Mouse (Mus musculus) cerebellum, adult 11 months (tissue): ENCODE results near the gene Gfm1.

ENCODE experiments used
- DNase-seq: peaks from one replicate; pipeline ENCODE4 v3.0.0; 2022

Gfm1 gene

DNA sequence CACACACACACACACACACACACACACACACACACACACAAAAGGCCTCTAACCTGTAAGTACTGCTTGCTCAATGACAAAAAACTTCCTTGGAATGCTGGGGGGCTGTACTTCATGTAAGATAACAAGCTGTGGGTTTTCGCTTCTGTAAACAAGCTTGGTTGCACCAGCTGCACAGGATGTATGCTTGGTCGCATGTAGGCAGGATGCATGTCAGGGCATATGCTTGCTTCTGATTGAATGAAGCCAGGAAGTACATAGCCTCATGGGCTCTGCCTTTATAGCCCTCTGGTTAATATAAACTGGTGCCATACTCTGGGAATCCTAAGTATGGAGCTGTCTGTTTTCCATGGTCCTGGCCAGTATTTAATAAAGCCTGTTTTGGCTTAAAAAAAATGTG lies 68.1 kb downstream of the Gfm1 start:
- no peak for DNase-seq

GRCm38 (mm10) chr3:67498773-67499405 lies 69.0 kb downstream of the Gfm1 start:
- DNase-seq, result no peak

DNA sequence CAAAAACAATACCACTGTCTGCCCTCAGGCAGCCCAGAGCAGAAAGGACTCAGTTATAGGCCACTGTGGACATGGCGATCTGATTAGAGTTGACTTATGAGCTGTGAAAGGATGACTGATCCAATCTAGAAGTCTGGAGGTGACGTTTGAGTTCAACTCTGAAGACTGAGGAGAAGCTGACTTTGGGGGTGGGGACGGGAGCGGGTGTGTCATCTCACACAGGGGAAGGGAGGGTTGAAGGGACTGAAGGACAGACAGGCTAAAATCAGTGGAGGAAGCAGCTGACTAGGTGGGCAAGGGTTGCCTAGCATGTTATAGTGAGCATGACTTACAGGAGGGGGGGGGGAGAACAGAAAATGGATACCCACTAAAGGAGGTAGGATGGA lies 69.5 kb downstream of the Gfm1 start:
- DNase-seq, result no peak

DNA sequence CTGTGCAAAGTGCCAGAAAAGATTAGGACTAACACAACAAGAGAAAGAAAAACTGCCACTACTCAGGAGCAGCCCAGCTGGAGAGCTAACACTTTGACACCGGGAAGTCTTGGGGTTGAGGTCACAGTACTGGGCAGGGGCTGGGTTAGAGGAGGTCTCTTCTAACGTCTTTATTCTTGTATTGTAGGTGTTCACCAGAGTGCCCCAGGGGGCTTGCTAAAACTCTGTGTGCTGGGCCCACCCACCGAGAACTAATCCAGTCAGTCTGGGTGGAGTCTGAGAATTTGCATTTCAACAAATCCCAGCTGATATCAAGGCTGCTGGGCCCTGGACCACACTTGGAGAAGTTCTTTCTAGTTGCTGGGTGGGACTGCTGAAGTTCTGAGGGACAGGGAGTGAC lies 74.0 kb downstream of the Gfm1 start:
- no peak for DNase-seq

- DNase-seq, result no peak
These were observed 75.4 kb downstream of the Gfm1 start for GRCm38 (mm10) chr3:67505286-67505685.

- no peak for DNase-seq
These were observed 78.5 kb downstream of the Gfm1 start for GRCm38 (mm10) chr3:67508216-67508892.

GRCm38 (mm10) chr3:67512807-67513206 lies 82.9 kb downstream of the Gfm1 start:
- DNase-seq, result peak; percentile 46

DNA sequence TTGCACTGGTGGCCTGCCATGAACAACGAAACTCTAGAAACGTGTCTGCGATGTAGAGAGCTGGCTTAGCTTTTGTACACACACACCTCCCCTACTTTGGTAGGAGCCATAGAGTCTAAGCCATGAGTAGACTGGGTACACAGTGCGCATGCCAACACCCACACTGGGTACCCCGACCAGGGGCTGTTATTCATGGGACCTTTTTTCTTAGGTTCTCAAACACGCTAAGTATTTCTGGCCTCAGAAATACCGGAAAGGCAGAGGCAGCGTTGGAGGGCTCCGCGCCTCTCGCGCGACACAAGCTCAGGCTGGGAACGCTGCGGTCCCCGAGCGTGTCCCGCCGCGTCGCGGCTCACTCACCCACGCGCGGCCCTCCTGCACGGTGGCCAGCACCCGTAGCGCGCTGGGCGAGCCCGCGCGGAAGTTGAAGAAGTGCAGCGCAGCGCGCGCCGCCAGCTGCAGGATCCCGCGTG lies 84.9 kb downstream of the Gfm1 start:
- no peak for DNase-seq

DNA sequence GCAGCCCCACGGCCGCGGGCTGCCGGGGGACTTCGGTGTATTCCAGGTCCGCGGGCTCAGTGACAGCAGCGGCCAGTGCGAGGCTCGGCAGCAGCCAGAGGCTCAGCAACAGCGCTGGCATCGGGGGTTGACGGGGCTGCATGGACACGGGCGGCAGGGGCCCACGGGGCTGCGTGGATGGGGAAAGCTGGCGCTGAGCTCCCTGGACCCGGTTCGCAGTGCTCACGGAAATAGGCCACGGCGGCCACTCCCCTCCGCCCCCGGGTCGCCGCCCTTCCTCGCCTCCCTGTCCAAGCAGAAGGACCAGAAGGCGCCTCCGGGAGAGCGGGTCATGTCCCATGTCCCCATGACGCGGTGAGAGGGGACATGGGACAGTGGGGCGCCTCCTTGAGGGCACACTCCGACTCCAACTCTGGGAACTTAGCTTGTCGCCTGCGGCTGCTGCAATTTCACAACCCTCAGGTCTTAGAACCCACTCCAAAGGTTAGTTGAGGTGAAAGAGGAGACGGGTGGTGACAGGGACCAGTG lies 85.4 kb downstream of the Gfm1 start, which contains the start of gene Rarres1:
Gene Rarres1 (minus strand): TSS at position 250 of the 528 bp plus-strand sequence.
- DNase-seq, result no peak

GRCm38 (mm10) chr3:67520568-67521143 lies 90.8 kb downstream of the Gfm1 start:
- DNase-seq, result no peak

DNA sequence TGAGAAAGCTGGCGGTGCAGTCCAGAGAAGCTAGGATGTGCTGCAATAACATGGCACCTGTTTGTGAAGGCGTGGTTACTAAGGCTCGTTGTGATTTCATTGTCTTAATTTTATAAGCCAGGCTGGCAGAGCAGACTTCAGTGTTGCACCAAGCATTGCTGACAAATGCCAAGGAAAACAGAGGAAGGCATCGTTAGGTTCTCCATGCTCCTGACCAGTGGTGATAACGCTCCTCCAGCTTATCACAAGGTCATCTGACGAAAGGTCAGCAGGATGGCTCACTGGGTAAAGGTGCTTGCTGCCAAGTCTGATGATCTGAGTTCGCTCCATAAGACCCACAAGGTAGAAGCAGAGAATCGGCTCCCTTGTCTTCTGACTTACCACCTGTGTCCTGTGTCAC lies 92.8 kb downstream of the Gfm1 start:
- DNase-seq, result no peak

DNA sequence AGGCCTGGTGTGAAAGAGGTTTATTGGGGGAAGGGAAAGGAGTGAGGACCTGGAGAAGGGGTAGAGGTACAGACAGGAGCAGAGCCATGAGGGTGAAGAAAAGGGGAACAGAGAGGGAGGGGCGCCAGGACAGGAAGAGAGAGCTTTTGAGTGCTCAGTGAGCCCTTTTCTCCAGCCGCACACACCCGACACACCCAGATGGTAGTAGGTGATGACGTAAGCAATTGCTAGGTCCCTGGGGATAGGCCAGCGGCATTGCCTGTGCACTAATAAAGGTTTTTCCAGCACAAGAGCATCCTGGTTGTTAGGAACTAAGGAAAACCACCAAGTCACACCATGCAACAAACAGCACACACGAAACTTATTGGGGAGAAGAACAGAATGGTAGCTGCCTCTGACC lies 94.9 kb downstream of the Gfm1 start:
- no peak for DNase-seq
